Mouse (Mus musculus): ENCODE measurements around the gene Slc19a1.

Slc19a1 gene

DNA sequence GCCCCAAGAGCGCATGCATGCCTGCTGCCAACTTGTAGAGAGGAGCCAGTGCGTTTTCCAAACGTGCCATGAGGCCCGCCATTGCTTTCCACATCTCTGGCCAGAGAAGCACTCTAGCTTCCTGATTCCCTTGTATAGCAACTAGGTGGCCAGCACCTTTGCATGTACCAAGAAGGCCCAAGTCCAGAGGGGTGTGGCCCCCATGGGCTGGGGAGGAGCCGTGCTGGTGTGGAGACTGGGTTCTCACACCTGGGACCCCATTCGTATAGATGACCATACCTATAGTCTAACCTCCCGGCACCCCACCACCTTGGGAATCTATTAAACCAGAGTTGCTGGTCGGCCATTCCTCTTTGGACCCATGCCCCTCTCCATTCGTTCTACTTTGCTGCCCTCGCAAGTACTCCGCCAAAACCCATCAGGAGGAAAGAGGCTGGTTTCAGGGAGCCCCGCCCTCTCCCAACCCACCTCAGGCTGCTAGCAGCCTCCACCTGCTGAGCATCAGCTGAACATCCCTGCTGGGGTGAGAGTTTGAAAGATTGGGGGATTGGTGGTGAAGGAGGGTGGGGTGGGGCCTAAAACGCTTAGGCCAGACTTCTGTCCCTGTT is at the start of gene Slc19a1:
Slc19a1 (plus strand) TSS at position 474 of the 608 bp plus-strand sequence.
- no peak for DNase-seq

DNA sequence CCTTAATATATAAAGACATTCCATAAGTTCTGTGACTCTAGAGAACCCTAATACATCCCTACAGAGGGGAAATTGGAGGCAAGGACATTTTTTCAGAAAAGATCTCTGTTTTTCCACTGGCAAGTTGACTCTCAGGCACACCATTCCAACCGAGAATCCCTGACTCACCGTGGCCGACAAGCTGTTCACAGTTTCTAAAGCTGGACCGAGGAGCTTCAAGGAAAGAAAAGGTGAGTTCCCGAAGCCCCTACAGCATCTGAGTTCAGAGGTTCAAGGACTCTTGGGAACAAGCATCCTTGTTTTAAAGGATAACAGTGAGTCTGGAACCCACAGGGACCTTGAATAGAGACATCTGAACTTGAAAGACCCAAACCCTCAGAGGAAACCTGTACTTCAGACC is 43.5 kb upstream of the Slc19a1 start:
- DNase-seq, result no peak

DNA sequence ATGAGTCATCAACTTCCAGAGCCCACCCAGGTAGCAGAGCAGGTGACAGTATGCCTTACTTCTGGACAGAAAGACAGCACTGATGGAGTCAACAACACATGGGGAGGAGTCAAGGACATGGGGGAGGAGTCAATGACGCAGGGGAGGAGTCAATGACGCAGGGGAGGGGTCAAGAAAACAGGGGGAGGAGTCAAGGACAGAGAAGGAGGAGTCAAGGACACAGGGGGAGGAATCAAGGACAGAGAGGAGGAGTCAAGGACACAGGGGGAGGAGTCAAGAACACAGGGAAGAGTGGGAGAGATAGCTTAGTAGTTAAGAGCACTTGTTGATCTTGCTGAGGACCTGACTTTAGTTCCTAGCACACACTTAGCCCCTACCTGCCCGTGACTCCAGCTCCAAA is 39.6 kb upstream of the Slc19a1 start:
- no peak for DNase-seq

DNA sequence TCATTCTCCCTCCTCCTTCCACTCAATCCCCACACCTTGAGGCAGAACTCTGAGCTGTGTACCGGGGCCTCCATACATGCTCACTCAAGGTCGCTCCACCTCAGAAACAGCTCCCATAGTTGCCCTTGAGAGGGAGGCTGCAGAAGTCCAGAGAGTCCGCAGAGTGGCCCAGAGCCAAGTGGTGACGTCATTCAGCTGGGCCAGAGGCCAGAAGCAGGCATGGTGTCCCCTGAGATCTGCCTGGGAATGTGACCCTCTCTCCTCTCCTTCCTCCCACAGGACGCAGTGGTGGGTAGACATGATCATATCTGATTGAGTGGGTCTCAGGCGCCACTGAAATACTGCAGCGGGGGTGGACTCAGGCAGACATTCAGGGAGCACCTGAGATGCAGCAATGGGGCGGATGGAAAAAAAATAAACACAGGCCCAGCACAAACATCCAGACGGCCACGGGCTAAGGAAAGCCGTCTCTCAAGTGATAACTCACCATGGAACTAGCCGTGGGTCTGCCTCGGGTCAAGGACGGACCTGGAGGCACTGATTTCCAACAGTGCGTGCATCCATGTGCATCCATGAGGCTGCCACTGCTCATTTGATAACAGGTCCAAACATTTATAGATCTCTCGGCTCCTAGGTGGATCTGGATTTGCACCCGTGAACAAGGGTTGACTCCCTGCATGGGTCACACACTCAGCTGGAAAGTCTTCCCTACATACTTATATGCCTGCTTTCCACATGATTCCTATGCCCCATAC is 34.1 kb upstream of the Slc19a1 start:
- DNase-seq, result peak; percentile 75

DNA sequence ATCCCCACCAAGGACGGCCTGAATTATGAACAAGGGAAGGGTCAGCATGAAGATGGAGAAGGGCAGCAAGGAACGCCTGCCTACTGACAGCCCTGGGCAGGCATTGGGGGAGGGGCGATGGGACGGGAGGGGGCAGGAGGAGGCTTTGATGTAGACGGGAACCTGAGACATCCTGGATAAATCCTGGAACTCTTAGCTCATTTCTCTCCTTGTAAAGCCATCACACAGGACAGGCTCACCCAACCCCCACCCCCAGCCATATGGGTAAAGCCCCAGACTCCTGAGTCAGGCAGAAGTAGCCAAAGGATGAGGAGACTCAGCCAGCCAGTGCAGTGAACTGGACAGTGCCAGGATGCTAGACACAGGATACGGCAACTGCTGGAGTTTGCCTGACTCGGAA is 27.1 kb upstream of the Slc19a1 start:
- DNase-seq, result no peak

- no peak for DNase-seq
Measured at GRCm38 (mm10) chr10:77007433-77008108, 24.5 kb upstream of the Slc19a1 start.

GRCm38 (mm10) chr10:77008109-77008561 is 23.9 kb upstream of the Slc19a1 start:
- no peak for DNase-seq

DNA sequence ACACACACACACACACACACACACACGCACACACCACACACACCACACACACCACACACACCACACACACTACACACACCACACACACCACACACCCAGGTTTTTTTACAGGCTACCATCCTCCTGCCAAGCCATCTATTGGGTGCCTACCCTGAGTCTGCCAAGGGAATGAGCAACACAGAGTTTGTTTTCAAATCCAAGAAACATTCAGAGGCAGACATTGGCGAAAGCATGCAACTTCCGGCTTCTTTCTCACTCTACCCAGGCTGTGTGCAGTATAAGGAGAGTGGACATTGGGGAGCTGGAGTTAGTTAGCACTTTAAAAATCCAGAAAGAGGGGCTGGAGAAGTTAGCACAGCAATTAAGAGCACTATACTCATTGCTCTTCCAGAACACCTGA is 23.3 kb upstream of the Slc19a1 start:
- no peak for DNase-seq

DNA sequence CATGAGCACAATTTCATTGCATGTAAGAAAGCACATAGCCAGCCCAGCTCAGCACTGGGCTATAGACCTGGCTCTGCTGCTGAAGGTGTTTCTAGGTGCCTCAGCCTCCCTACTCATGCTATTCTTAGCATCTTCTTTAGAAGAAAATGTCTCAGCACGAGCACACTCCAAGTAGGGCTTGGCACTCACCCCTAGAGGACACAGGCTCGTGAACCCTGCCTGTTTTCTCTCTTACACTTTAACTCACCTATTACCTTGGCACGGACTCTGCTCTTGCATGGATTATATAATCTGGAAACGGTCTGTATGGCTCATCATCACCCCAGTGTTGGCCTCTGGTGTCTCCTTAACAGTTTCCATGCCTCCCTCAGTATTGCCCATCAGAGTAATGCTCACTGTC is 20.4 kb upstream of the Slc19a1 start:
- DNase-seq, result no peak

- no peak for DNase-seq
Measured at GRCm38 (mm10) chr10:77016080-77016479, 16.0 kb upstream of the Slc19a1 start.

- DNase-seq, result no peak
Measured at GRCm38 (mm10) chr10:77016499-77016898, 15.5 kb upstream of the Slc19a1 start.

- no peak for DNase-seq
Measured at GRCm38 (mm10) chr10:77017061-77017460, 15.0 kb upstream of the Slc19a1 start.

GRCm38 (mm10) chr10:77017662-77018061 is 14.4 kb upstream of the Slc19a1 start:
- no peak for DNase-seq

DNA sequence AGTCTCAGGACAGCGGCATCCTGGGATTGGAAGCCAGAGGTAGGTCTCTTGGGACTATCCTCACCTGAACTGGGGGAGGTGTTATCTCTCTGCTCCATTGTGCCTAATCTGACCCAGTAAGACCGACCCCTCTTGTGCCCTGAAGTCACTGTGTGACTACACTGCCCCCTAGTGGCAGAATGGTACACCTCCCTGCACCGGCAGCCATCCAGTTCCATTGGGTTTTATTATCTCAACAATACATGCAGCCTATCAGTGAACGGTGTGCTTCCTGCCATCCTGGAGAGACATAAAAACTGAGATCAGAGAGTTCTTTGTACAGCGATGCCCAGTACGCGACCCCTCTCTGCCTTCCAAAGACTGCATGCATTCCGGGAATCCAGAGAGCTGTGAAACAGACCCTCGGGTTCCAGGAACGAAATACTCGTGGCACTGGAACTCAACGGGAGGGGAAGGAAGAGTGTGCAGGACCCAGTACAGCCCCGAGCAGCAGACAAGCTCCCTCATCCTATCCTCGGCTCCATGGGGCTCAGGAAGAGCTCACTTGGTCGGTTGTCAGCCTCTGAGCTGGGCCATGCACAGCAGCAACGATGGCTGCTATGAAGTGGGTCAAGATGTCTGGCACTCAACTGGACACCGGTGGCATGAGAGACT is 10.5 kb upstream of the Slc19a1 start:
- peak; percentile 83 for DNase-seq

DNA sequence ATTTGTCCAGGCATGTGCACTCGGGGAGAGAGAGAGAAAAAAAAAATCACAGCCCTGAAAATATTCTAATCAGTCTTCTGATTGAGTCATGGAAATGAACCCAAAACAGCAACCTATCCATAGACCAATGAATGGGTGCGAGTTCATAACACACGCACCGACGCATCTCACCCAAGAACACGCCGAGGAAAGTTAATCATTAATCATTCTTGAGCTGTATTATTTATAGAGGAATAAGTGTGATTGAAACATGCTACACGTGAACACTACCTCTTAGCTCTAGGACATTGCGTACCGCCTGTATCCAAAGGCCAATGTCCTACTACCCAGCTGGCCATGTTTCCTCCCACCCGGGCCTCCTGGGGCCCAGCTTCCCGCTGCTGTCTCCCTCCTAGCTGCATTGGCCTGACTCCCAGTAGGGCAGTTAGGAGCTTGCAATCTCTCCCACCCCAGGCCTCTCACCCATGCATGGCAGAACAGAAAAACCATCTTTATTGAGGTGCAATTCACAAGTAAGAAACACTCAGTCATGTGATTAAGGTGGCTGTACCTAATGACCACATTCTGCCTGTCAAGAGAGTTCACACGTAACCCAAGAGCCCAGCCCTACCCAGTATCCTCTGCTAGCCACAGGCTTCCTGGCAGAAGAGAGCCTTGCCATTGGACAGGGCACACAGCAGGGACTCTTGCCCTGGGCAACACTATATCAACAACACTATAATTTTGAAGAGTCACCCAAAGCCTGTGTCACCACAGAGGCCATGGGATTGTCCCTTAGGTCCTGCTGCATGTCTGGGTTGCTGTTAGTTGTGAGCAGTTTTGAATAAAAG is 9.5 kb upstream of the Slc19a1 start:
- DNase-seq, result no peak

- DNase-seq, result no peak
Measured at GRCm38 (mm10) chr10:77024231-77024630, 7.8 kb upstream of the Slc19a1 start.

- DNase-seq, result no peak
Measured at GRCm38 (mm10) chr10:77026944-77027343, 5.1 kb upstream of the Slc19a1 start.

DNA sequence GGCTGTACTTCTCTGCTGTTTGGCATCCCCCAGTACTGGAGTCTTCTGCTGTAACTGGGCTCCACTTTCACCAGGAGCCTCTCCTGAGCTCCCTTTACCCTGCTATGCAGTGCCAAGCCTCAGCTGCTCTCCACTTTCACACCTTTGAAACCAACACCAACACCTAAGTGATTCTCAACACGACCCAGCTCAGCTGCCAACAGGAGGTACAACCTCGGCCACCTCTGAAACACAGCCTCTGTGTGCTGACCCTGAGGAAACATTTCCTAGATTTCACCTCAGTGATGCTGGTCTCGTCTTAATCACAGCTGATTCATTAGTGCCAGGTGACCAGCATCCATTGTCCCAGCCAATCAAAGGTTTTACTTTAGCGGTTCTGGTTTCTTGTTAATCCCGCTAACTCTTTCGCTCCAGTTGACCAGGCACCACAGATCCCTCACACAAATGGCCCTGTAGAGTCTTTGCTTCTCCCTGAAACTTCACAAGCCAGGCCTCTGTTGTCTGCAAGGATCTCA is 3.2 kb upstream of the Slc19a1 start:
- no peak for DNase-seq

DNA sequence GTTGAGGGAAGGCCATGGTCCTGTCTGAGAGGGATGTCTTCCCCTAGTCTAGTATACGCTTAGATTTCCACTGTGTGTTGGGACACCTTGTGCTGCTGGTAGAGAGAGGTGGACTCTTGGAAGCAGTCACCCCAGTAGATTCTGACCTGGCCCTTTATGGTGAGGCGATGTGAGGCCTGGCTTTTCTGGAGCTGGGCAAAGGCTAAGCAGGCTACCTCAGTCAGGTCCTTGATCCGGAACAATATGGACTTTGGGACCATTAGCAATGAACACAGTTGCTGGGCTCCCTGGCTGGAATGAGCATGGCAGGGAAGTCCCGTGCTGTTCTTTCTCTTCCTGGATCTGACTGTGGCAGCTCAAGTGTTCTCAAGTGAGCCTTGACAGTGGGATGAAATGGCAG is 2.3 kb upstream of the Slc19a1 start:
- DNase-seq, result no peak

- no peak for DNase-seq
Measured at GRCm38 (mm10) chr10:77030666-77031065, 1.4 kb upstream of the Slc19a1 start.

GRCm38 (mm10) chr10:77032591-77033322 is 716 bp downstream of the Slc19a1 start:
- DNase-seq, result peak; percentile 96

All from lung, postnatal 36 days (tissue).